9 mouse cellular contexts compared by ENCODE assay signal in the genomic region with DNA sequence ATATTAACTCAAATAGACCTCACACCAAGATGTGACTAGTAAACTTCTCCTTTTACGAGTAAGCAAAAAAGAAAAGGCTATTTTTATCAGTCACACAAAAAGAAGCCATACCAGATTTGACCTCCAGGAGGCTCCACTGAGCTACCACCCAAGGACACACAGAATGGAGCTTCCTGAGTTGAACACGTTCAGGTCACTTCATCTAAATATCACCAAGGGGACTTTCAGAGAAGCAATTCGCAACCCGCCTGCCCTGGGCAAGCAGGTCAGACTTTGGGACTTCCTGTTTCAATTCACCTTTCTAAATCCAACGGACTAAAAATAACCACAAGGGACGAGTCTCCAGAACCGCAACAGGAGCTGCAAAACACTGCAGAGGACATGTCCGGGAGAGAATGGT.
DNase-seq lines count a peak whose midpoint lies in the region; ATAC-seq and TF ChIP-seq lines count a peak whose summit lies in the region.
"Had no signal": no experiment of that assay in that cellular context is flagged by ENCODE, and none has a peak within 500 bp of the region (broad histone marks: within the 10 kb centered on the region; RNA-seq: fewer than 3 reads in every experiment).

No protein-coding gene starts in this region.

- no peaks in the 10 kb centered on the region for H3K36me3 ChIP-seq in midbrain, postnatal 0 days (ENCODE audit: insufficient read depth, low read length)
- no peaks in the 10 kb centered on the region for H3K36me3 ChIP-seq in midbrain, embryonic 16.5 days (ENCODE audit: control insufficient read depth, insufficient read depth, low read length)
- H3K36me3 ChIP-seq in small intestine, adult 2 months (ENCODE audit: control insufficient read depth, insufficient read depth, low read length), result no peaks in the 10 kb centered on the region
- H3K36me3 ChIP-seq in midbrain, embryonic 15.5 days (replicated peaks), result no peaks in the 10 kb centered on the region

- no peaks in the 10 kb centered on the region for H3K4me1 ChIP-seq in midbrain, postnatal 0 days (ENCODE audit: insufficient read depth, low read length)
- H3K4me1 ChIP-seq in midbrain, embryonic 16.5 days (ENCODE audit: control insufficient read depth, insufficient read depth, low read length), result no peaks in the 10 kb centered on the region
- H3K4me1 ChIP-seq in small intestine, adult 2 months (ENCODE audit: control insufficient read depth, insufficient read depth, insufficient read length, low read length), result no peaks in the 10 kb centered on the region
- no peaks in the 10 kb centered on the region for H3K4me1 ChIP-seq in midbrain, embryonic 15.5 days

- H3K9me3 ChIP-seq in midbrain, postnatal 0 days (ENCODE audit: low read length), result no peaks in the 10 kb centered on the region
- H3K9me3 ChIP-seq in midbrain, embryonic 16.5 days (replicated peaks; ENCODE audit: control insufficient read depth, low read length, poor library complexity, severe bottlenecking), result 0 out of 2 replicates have a peak, but pooled peaks cover 2% of the 10 kb centered on the region
- H3K9me3 ChIP-seq in midbrain, embryonic 15.5 days, result no peaks in the 10 kb centered on the region

- peak; percentile 57 for TF ChIP-seq CTCF in midbrain, postnatal 0 days (IDR thresholded peaks at IDR 0.05)
- peak; percentile 13; the same call in 1 of the 2 replicates for TF ChIP-seq CTCF in small intestine, adult 2 months (IDR thresholded peaks at IDR 0.05; ENCODE audit: extremely low read depth, insufficient read length, insufficient replicate concordance, low read depth, low read length)

- H3K27me3 ChIP-seq in midbrain, postnatal 0 days (ENCODE audit: insufficient read depth, low read length), result no peaks in the 10 kb centered on the region
- H3K27me3 ChIP-seq in midbrain, embryonic 16.5 days (ENCODE audit: control insufficient read depth, insufficient read depth, low read depth, low read length), result no peaks in the 10 kb centered on the region
- no peaks in the 10 kb centered on the region for H3K27me3 ChIP-seq in small intestine, adult 2 months (ENCODE audit: control insufficient read depth, insufficient read depth, low read length)
- no peaks in the 10 kb centered on the region for H3K27me3 ChIP-seq in midbrain, embryonic 15.5 days (replicated peaks)

- 74% methylated on average over 8 of the region's 8 CpGs for WGBS in midbrain, postnatal 0 days
- 76% methylated on average over 8 of the region's 8 CpGs for WGBS in midbrain, embryonic 16.5 days
- WGBS in small intestine, adult 2 months, result 65% methylated on average over 8 of the region's 8 CpGs
- WGBS in midbrain, embryonic 15.5 days, result 78% methylated on average over 8 of the region's 8 CpGs

- peak; percentile 5 for DNase-seq in cerebellum, adult 9-11 months
- DNase-seq in cerebellum, postnatal 36 days, result no peak
- no peak for DNase-seq in midbrain, postnatal 0 days (ENCODE audit: low spot score)
- no peak for DNase-seq in layer of hippocampus, postnatal 10 days (ENCODE audit: low spot score in 2 of 2)

- H3K9ac ChIP-seq in midbrain, postnatal 0 days (replicated peaks; ENCODE audit: low read length, poor library complexity, severe bottlenecking), result no peak overlapping the region
- H3K9ac ChIP-seq in midbrain, embryonic 16.5 days (ENCODE audit: low read depth, low read length), result no peak overlapping the region
- no peak overlapping the region for H3K9ac ChIP-seq in midbrain, embryonic 15.5 days

- H3K27ac ChIP-seq in midbrain, postnatal 0 days (ENCODE audit: low read depth, low read length), result no peak overlapping the region
- H3K27ac ChIP-seq in midbrain, embryonic 16.5 days (ENCODE audit: low read length), result no peak overlapping the region
- H3K27ac ChIP-seq in small intestine, adult 2 months (ENCODE audit: insufficient read depth, low read depth, low read length), result no peak overlapping the region
- H3K27ac ChIP-seq in midbrain, embryonic 15.5 days, result no peak overlapping the region

- no peak overlapping the region for H3K4me2 ChIP-seq in midbrain, postnatal 0 days (ENCODE audit: low read depth, low read length, poor library complexity, severe bottlenecking)
- H3K4me2 ChIP-seq in midbrain, embryonic 16.5 days (ENCODE audit: low read length), result no peak overlapping the region
- H3K4me2 ChIP-seq in midbrain, embryonic 15.5 days, result no peak overlapping the region

- no peak for ATAC-seq in midbrain, postnatal 0 days (ENCODE audit: low FRiP score)
- no peak for ATAC-seq in midbrain, embryonic 16.5 days
- ATAC-seq in granulocyte monocyte progenitor cell, adult 5-6 weeks (replicated peaks; ENCODE audit: poor library complexity, severe bottlenecking), result peak; percentile 93
- no peak for ATAC-seq in midbrain, embryonic 15.5 days (replicated peaks)

- no peak for TF ChIP-seq POLR2A in small intestine, adult 2 months (IDR thresholded peaks at IDR 0.05; ENCODE audit: low read depth, low read length)

- no peak overlapping the region for H3K4me3 ChIP-seq in midbrain, postnatal 0 days (ENCODE audit: low read depth, low read length)
- no peak overlapping the region for H3K4me3 ChIP-seq in midbrain, embryonic 16.5 days (ENCODE audit: low read depth, low read length)
- H3K4me3 ChIP-seq in small intestine, adult 2 months (ENCODE audit: low read depth, low read length), result no peak overlapping the region
- no peak overlapping the region for H3K4me3 ChIP-seq in midbrain, embryonic 15.5 days
- H3K4me3 ChIP-seq: myocyte had no signal
